Mouse (Mus musculus) heart, postnatal 0 days (tissue): ENCODE results near the gene Ip6k3. TPM values are rescaled to one million over a fixed set of nuclear protein-coding genes. Genes with fewer than 3 reads are reported as not detected.

ENCODE experiments used
- ATAC-seq: fragments of 200-750 bp; cut with Nextera tagmentation; 2 replicates; pipeline ENCODE4 v1.8.0; 2017; ENCODE audit warnings: low read depth, moderate number of reproducible peaks, moderate library complexity; ENCODE audit not compliant: insufficient read depth
- DNase-seq: peaks from one replicate; pipeline ENCODE4 v3.0.0-alpha.2; 2016; ENCODE audit warnings: low spot score
- H3K27ac ChIP-seq: fragments of 300-500 bp; sonication (generic); 2 replicates; pipeline ENCODE4 v1.5.1; 2014; ENCODE audit warnings: low read depth, mild to moderate bottlenecking
- H3K27me3 ChIP-seq: fragments of 300-500 bp; sonication (generic); 2 replicates; pipeline ENCODE4 v1.6.1; 2014; ENCODE audit warnings: low read length, mixed read lengths; ENCODE audit not compliant: control insufficient read depth, insufficient read depth
- H3K36me3 ChIP-seq: fragments of 300-500 bp; sonication (generic); replicated peaks from 2 replicates; pipeline ENCODE4 v1.6.1; 2014; ENCODE audit warnings: low read length, mixed read lengths; ENCODE audit not compliant: control insufficient read depth, insufficient read depth
- H3K4me1 ChIP-seq: fragments of 300-500 bp; sonication (generic); 2 replicates; pipeline ENCODE4 v1.6.1; 2014; ENCODE audit warnings: antibody characterized with exemption; ENCODE audit not compliant: control insufficient read depth, insufficient read depth
- H3K4me2 ChIP-seq: fragments of 300-500 bp; sonication (generic); 2 replicates; pipeline ENCODE4 v1.6.1; 2014; ENCODE audit warnings: low read depth, mild to moderate bottlenecking, low read length, moderate library complexity
- H3K4me3 ChIP-seq: fragments of 300-500 bp; sonication (generic); 2 replicates; pipeline ENCODE4 v1.5.1; 2014; ENCODE audit warnings: low read depth, low read length
- H3K9ac ChIP-seq: fragments of 300-500 bp; sonication (generic); replicated peaks from 2 replicates; pipeline ENCODE4 v1.6.1; 2014; ENCODE audit warnings: low read depth, low read length, mixed read lengths
- H3K9me3 ChIP-seq: fragments of 300-500 bp; sonication (generic); replicated peaks from 2 replicates; pipeline ENCODE4 v1.6.1; 2016; ENCODE audit warnings: low read length; ENCODE audit not compliant: control insufficient read depth
- CTCF ChIP-seq: IDR thresholded peaks from 2 replicates; pipeline ENCODE4 v1.5.1; 2016; ENCODE audit warnings: antibody characterized with exemption, control low read depth, low read depth
- EP300 ChIP-seq: IDR thresholded peaks from 2 replicates; pipeline ENCODE4 v1.6.1; 2016; ENCODE audit warnings: antibody characterized with exemption, low read depth
- WGBS: fragments of 180-500 bp; shearing (Covaris S2); extraction: QIAGEN DNeasy Blood & Tissue Kit; methylation state at CpG from one replicate; pipeline ENCODE4 v1.1.7; 2014; 5-methylcytosine and 5-hydroxymethylcytosine counted together
- polyA plus RNA-seq: library from polyadenylated mRNA; unstranded; fragments of >200 nt; fragmentation: Nextera tagmentation; extraction: Ambion mirVana; gene quantifications from 2 replicates; pipeline ENCODE4 v1.2.1, GENCODE M21; 2015
- total RNA-seq: library from RNA; depleted of rRNA; stranded (reverse); fragments of >200 nt; gene quantifications from 2 replicates; pipeline ENCODE4 v1.2.3, GENCODE M21; 2014; ENCODE audit warnings: low replicate concordance

Gene Ip6k3
- total and polyA plus RNA-seq, 2 experiments from 2014 or later: 3.7 to 6.1 TPM

DNA sequence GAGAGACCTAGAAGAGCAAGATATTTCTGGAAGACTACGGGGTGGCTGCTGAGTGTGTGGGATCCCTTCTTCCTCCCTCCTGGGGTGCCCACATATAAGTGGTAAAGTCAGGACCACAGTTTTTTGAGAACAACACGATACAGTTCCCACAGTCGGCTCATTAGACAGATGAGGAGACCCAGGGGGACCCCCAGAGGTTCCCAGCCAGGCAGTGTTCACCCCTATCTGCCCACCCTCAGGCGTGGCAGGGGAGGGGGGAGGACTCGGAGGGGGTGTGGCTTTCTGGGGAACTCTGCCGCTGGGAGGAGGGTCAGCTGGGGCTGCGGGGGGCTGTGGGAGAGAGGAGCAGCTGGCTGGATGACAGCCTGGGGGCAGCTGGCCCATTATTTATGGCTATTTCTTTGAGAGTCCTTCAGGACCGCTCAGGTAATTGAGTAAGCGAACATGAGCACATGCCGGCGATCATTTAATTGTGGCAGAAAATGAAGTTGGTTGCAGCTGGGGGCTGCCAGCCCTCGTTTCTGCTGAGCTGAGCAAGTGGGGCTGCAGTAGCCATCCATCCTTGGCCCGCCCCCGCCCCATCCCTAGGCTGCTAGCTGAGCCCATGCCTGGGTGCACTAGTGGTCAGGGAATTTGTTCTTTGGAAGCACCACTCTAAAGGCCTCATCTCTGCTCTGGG lies 7.7 kb upstream of the Ip6k3 start:
- TF ChIP-seq CTCF (no peak), EP300 (no peak)
- no peak overlapping the region for H3K4me3 ChIP-seq
- no peak overlapping the region for H3K27ac ChIP-seq
- H3K4me1 ChIP-seq: no peaks in the 10 kb centered on the region
- DNase-seq (no peak), ATAC-seq (no peak)
- no peaks in the 10 kb centered on the region for H3K9me3 ChIP-seq
- H3K36me3 ChIP-seq: no peaks in the 10 kb centered on the region
- H3K9ac ChIP-seq: no peak overlapping the region
- H3K27me3 ChIP-seq: no peaks in the 10 kb centered on the region
- WGBS: 45% methylated on average over 14 of the region's 14 CpGs
- H3K4me2 ChIP-seq: no peak overlapping the region

GRCm38 (mm10) chr17:27173715-27174114 lies 6.1 kb upstream of the Ip6k3 start:
- Histone ChIP-seq H3K27ac (no peak overlapping the region), H3K4me1 (no peaks in the 10 kb centered on the region), H3K4me2 (no peak overlapping the region), H3K9me3 (no peaks in the 10 kb centered on the region), H3K36me3 (no peaks in the 10 kb centered on the region), H3K4me3 (no peak overlapping the region), H3K27me3 (no peaks in the 10 kb centered on the region), H3K9ac (no peak overlapping the region)
- WGBS: 67% methylated on average over 3 of the region's 3 CpGs
- ATAC-seq (no peak), DNase-seq (no peak)
- TF ChIP-seq CTCF: no peak
- no peak for TF ChIP-seq EP300

DNA sequence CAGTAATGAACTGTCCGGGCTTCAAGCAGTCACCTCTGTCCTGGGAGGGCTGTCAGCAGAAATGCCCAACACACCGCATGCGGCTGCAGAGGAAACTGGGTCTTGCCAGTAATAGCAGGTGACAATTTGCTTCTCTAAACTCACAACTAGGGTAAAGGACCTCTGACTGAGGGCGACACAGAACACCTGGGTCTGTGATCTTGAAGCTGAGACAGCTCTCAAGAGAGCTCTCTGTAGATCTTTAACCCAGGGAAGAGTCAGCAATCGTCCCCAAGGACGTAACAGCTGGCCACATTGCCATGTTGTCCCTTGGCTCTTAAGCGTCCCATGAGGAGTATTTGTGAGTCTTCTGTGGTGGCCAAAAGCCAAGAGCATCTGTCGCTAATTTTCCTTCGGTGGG lies 4.9 kb upstream of the Ip6k3 start:
- TF ChIP-seq EP300 (no peak), CTCF (no peak)
- no peaks in the 10 kb centered on the region for H3K36me3 ChIP-seq
- H3K4me1 ChIP-seq: peaks cover 3% of the 10 kb centered on the region
- DNase-seq (no peak), ATAC-seq (no peak)
- H3K27ac ChIP-seq: no peak overlapping the region
- no peak overlapping the region for H3K4me3 ChIP-seq
- WGBS: 74% methylated on average over 9 of the region's 9 CpGs
- H3K9ac ChIP-seq: no peak overlapping the region
- no peak overlapping the region for H3K4me2 ChIP-seq
- no peaks in the 10 kb centered on the region for H3K9me3 ChIP-seq
- no peaks in the 10 kb centered on the region for H3K27me3 ChIP-seq

- ATAC-seq: no peak
- Histone ChIP-seq H3K36me3 (no peaks in the 10 kb centered on the region), H3K9me3 (no peaks in the 10 kb centered on the region), H3K4me2 (no peak overlapping the region), H3K9ac (no peak overlapping the region), H3K4me1 (peaks cover 5% of the 10 kb centered on the region), H3K27me3 (no peaks in the 10 kb centered on the region), H3K27ac (no peak overlapping the region), H3K4me3 (no peak overlapping the region)
- WGBS: 71% methylated on average over 5 of the region's 5 CpGs
- no peak for DNase-seq
- TF ChIP-seq CTCF: no peak
- TF ChIP-seq EP300: no peak
These were observed 3.5 kb upstream of the Ip6k3 start for GRCm38 (mm10) chr17:27171121-27171520.

DNA sequence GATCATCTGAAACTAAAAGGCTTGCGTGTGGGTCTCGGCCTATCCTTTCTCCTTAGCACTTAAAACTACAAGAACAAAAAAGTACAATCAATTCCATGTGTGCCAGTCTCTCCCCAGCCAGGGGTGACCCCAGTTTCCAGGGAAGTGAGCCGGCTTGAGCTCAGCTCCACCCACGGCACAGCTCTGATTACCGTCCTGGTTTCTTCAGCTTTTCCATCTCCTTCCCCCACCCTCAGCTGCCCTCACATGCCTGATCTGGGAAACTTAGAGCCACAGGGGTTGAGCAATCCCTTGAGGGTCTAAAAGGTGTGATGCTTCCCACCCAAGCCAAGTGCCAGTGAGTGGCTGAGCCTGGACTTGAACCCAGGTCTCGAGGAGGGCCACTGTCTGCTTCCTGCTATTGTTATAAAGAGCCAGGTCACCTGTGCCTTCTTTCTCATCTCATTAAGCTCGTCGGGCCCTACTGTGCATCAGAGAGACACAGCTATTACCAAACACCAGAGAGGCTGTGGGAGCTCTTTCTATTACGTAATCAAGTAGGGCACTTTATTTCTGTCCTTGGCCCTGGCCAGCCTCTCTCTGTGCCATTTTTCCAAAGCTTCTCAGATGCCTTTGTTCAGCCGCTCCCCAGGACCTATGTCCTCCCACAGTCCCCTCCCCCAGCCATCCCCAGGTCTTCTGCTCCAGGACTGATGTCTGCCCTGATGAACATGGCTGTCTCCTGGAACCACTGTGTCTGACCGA lies 2.5 kb upstream of the Ip6k3 start:
- Histone ChIP-seq H3K4me2 (no peak overlapping the region), H3K4me1 (peaks cover 5% of the 10 kb centered on the region), H3K9ac (no peak overlapping the region), H3K27me3 (no peaks in the 10 kb centered on the region), H3K27ac (no peak overlapping the region), H3K4me3 (no peak overlapping the region), H3K9me3 (no peaks in the 10 kb centered on the region), H3K36me3 (no peaks in the 10 kb centered on the region)
- WGBS: 69% methylated on average over 11 of the region's 11 CpGs
- TF ChIP-seq CTCF (no peak), EP300 (no peak)
- ATAC-seq: no peak
- DNase-seq: no peak
